Mouse (Mus musculus) lung, postnatal 0 days (tissue): Measurements from ENCODE around the gene Lbp.

Experiments used
- CTCF ChIP-seq: IDR thresholded peaks from 2 replicates; pipeline ENCODE4 v1.5.1; 2016; ENCODE audit warnings: antibody characterized with exemption, mild to moderate bottlenecking
- EP300 ChIP-seq: IDR thresholded peaks from 2 replicates; pipeline ENCODE4 v1.6.1; 2016; ENCODE audit warnings: antibody characterized with exemption, mild to moderate bottlenecking, control low read depth

GRCm38 (mm10) chr2:158354348-158355114, 48.2 kb downstream of the Lbp start:
- TF ChIP-seq CTCF (0 out of 2 replicates have a peak, but pooled peaks have one; percentile 19), EP300 (no peak)
